Mouse (Mus musculus) megakaryocyte-erythroid progenitor cell, adult 5 weeks (primary cell): Measurements from ENCODE around the gene Hk2. TPM values are rescaled to one million over a fixed set of nuclear protein-coding genes. Genes with fewer than 3 reads are reported as not detected.

ENCODE experiments used
- polyA plus RNA-seq: library from polyadenylated mRNA; stranded (reverse); fragments of >175 nt; gene quantifications from 2 replicates; pipeline ENCODE4 v1.2.3, GENCODE M21; 2012

The Hk2 gene
- polyA plus RNA-seq, result 13.4 and 18.7 TPM in 2 replicates

GRCm38 (mm10) chr6:82774321-82774764 is at the start of gene Hk2:
TSS of gene Hk2 (minus strand) at chr6:82774454.

DNA sequence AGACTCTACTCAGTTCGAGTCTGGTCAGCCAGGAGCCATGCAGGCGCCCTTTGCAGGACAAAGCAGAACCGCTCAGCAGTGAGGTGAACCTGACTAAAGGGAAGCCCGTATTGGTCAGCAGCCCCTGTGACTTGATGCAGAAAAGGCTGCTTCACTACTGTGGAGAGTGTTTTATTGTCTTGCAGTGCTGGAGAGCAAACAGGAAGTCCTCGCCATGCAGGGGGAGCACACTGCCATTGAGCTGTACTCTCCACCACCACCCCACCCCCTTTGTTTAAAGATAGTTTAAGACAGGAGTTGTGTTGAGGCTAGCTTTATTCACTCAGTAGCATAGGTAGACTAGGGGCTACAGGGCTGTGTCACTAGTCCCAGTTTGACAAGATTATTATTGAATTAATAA is 69.0 kb downstream of the Hk2 start, which contains the start of gene Pole4:
TSS of gene Pole4 (minus strand) at position 145 of the 400 bp plus-strand sequence.

Other genes starting within 250 kb of the Hk2 start
- 67.6 and 80.6 TPM in 2 replicates for gene Pole4, start 69.1 kb downstream of the Hk2 start, polyA plus RNA-seq
- gene Sema4f, start 165.3 kb upstream of the Hk2 start, polyA plus RNA-seq, result 0.47 and 0.49 TPM in 2 replicates
- gene M1ap, start 172.4 kb upstream of the Hk2 start, polyA plus RNA-seq, result 4.4 and 6.4 TPM in 2 replicates